Mouse (Mus musculus) testis, adult 2 months (tissue): ENCODE data around the gene Arhgap25.

Experiments used
- CTCF ChIP-seq: fragments of 200-500 bp; IDR thresholded peaks from 2 replicates; pipeline ENCODE4 v1.5.1; 2012; ENCODE audit warnings: low read depth, mild to moderate bottlenecking, inconsistent platforms, low read length, moderate library complexity; ENCODE audit not compliant: control insufficient read depth, insufficient read depth, insufficient replicate concordance
- POLR2A ChIP-seq: fragments of 200-500 bp; IDR thresholded peaks from 2 replicates; pipeline ENCODE4 v1.6.1; 2012; ENCODE audit warnings: low read depth, mild to moderate bottlenecking, inconsistent platforms, low read length, moderate library complexity; ENCODE audit not compliant: control insufficient read depth

GRCm38 (mm10) chr6:87524281-87524680 is 8.8 kb downstream of the Arhgap25 start:
- TF ChIP-seq CTCF (no peak), POLR2A (no peak)
